Mouse (Mus musculus): ENCODE data around the gene Neurl1a.

- no peak for TF ChIP-seq POLR2A (IDR thresholded peaks at IDR 0.05; ENCODE audit: borderline replicate concordance, extremely low read depth, low read depth, low read length)
- TF ChIP-seq CTCF (IDR thresholded peaks at IDR 0.05; ENCODE audit: insufficient read depth, low read length), result no peak
These were observed 1.4 kb downstream of the Neurl1a start for GRCm38 (mm10) chr19:47180011-47180410.
